Mouse (Mus musculus) lung, postnatal 10 days (tissue): ENCODE measurements at regions not wholly inside any gene's neighbourhood (a gene's known extent, or its start where the extent isn't known, plus 50 kb on each side); places are given as distances from the start of the nearest gene placed in this dataset.

Experiments
- DNase-seq: peaks from one replicate; pipeline ENCODE4 v3.0.0; 2021

DNA sequence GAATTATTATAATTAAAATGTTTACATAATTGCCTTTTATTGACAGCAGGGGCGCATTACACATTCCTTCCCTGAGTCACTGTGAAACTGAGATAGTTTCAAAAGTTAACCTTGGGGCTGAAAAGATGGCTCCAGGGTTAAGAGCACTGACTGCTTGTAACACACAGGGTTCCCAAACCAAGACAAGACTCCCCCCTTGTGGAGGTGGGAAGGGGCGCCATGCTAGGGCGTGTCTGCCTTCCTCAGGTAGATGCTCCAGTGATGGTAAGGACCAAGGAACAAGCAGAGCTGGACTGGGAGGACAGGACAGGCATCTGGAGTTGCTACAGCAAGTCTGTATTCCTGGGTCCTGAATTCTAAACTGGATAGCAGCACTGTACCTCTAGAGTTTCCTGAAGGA, 351.9 kb downstream of the Tbc1d22a start:
- no peak for DNase-seq

DNA sequence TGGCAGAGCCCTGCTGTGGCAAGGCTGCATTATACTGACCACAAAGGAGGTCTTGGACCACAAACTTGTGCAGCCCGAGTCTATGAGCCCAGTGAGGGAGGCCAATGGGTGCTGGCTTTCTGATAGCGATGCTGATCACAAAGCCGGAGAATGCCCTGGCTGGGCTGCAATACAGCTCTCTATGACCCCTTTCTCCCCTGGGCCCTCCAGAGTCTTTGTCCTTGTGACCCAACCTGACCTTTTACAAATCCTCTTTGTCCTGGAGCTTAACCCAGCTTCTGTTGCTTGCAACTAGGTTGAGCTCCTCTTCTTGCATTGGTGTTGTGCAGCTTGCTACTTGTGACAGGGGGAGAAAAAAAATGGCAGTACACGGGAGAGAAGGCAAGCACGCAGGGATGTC, 360.1 kb downstream of the Tbc1d22a start:
- DNase-seq = no peak

DNA sequence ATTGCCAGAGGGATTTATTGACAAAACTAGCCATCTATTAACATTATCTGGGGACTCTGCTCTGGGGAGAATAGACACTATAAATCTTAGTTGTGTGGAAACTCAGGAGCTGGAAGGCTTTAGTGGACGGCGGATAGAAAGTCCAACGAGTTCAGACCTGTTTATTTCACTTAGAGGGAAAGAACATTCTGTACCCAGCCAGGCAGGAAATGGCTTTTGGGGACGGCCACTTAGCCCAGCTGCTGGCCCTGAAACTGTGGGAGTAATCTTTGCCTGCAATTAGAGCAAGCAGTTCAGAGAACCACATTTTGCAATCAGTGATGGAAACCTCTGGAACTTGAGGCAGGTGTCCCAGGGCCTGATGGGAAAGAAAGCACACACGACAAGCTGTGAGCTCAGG, 362.4 kb downstream of the Tbc1d22a start:
- DNase-seq = peak; percentile 44

DNA sequence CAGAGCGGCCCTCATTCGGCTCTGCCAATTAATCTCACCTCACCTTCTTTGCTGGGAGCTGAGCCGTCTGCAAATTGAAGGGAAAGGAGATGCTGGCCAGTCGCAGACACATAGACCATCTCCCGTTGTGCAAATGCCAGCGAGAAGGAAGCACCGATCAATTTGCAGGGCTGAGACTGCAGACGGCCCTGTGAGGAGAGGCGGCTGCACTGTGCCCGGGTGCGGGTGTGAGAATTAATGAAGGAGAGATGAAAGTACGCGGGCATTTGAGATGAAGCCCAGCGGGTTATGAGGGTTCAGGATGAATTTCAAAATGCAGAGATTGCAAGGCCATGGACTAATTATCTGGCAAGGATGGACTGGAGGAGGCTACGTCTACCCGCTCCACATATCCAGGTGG, 364.4 kb downstream of the Tbc1d22a start:
- no peak for DNase-seq

DNA sequence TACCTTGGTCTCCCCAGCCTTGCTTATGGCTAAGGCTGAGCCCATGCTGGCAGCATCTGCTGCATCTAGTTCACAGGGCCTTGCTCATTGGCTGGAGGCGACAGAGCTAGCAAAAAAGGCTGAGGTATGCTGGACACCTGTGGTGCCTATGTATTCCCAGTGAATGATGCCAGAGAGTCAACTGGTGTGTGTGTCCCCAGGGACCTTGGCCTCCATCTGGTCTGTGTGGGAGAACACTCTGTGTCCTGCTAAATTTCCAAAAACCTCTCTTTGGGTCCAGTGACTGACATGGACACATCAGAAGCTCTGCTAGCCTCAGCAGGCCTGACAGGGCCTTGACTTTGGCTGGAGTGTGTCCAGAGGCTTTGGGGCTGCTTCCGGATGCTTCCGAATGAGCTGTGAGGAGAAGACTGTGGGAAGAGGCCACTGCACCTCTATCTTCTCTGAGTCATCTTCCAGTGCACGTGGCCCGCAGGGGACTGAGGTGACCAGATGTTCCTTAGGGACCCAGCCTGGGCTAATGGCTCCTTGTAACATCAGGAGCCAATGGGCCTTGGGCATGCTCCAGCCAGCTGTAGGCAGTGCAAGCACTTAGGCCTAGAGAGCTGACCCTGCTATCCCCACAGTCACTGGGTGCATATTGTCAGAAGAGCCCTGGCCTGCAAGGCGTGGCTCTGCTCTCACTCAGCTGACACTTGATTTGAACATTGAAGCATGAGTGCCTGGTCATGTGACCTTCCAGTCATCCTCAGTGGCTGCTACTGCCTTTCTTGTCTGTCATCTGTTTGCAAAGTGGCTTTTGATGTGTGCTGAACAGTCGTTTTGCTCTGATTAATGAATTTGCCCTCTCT, 368.2 kb downstream of the Tbc1d22a start:
- peak; percentile 47 for DNase-seq

DNA sequence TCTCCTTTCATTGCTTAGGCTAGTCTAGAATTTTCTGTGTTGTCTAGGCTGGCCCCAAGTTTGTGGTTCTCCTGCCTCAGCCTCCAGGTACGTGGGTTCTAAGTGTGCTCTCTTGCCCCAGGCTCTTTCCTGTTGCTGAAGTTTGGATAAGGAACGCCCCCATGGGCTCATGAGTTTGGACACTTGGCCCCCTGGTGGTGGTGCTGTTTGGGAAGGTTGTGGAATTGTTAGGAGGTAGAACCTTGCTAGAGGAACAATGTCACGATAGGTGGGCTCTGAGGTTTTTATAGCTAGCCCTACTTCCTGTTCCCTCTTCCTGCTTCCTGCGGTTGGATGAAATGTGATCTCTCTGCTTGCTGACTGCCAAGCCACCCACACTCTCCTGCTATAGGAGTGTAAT, 371.5 kb downstream of the Tbc1d22a start:
- peak; percentile 18 for DNase-seq

DNA sequence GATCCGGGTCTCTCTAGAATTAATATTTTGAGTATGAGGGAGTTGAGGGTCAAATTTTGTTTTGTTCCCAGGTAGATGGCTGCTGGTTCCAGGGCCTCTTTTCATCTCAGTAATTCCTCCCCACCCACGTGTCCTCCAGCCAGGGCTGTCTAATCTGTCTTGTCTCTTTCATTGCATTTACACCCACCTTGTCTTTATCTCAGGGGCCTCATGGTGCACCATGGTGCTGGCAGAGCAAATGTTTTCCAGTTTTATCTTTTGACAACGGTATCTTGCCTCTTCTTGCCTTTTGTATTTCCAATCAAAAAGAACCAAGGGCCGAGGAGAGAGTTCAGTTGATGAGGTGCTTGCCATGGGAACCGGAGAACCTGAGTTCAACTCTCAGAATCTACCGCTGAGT, 372.9 kb downstream of the Tbc1d22a start:
- no peak for DNase-seq

DNA sequence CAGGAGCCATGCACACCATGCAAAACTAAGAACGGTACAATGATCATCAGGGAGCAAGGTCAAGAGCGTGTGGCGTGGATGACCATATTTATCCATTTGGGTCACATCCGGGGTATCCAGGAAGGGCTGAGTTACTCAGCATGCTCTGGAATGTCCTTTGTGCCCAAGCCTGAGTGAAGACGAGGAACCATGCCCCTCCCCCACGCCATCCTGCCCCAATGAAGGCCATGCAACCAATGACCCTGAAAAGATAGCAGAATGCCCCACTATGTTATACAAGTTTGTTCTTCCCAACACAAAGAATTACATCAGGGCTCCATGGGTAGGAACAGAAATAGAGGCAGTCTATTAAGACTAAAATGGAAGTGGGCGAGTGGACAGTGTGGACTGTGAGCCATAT, 375.8 kb downstream of the Tbc1d22a start:
- DNase-seq = no peak

DNA sequence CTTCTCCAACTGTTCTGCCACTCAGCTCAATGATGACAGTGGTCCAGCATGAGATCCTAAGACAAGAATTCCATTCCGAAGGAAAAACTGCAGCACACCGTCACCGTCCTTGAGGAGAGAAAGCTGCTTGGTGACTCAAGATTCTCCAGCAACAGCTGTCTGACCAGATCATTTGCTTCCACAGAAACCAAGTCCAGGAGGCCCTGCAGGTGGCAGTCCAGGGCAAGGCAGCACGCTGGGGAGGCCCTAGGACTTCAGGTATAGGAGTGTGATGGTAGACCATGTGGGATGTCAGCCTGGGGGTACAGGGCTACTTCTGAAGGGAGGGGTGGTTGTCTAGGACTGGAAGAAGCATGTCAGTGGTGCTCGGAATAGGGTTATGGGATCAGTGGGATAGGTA, 376.6 kb downstream of the Tbc1d22a start:
- DNase-seq = no peak

DNA sequence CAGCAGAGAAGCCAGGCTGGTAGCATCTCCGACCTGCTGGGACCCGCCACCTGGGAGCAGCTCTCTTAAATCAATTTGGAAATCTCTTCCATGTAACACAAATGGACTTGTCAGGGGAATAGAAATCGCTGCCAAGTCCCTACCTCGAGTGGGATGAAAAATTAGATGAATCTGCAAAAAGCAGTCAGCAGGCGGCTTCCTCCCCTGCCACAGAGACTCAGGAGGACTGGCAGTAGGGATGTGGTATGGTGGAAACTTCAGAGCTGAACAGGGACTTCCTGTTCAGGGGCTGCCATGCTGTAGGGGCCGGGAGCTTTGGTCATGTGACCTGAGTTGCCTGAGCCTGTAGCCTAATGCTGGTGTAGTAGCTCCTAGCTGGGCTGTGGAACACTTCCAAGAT, 379.1 kb downstream of the Tbc1d22a start:
- DNase-seq = no peak

DNA sequence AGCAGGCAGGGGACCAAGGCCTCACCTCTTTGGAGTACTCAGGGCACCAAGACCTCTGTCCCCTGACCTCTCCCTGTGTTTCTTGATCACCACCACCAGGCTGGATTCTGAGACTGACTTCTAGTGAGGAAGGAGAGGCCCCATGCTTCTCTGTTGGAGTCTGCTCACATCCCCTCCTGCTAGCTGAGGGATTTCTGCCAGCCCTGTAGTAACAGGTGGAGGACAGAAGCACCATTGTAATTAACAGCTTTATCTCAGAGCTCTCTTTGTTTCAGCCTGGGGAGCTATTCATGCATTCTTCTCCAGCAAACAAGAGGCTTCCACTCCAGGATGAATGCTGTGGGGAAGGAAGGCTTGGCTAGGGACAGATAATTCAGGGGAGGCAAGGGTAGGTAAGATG, 392.2 kb downstream of the Tbc1d22a start:
- no peak for DNase-seq

DNA sequence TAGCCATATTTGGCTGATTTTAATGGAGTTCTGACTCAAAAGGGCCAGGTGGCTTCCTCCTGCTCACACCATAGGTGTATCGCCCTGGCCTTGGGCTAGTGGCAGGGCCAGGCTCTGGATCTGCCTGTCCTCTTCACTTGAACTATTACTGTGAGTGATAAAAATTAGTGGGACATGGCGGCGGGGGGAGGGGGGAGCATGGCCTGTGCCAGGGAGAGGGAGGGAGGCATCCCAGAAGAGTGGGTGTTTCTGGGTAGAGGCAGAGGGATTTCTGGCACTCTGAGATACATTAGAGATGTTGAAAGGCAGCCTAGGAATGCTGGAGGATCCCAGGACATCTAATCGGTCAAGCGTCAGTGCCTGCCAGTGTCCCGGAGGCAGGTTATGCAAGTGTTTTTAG, 395.4 kb downstream of the Tbc1d22a start:
- no peak for DNase-seq

DNA sequence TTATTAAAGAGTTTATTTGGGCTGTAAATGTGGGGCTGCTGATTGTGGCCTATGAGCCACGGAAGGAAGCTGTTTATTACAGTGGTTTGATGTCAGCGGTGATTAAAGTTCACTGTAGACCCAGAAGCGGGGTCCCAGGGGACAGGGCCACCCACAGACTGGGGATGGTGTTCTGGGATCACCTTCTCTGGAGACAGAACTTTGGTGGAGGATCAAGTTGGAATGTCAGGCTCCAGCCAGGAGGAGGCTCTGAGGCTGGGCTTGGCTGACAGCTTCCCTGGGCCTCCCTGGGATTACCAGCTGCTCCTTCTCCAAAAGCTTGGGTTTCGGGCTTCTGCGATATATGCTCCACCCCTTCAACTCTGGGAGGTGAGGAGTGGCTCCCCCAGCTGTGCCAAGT, 417.1 kb downstream of the Tbc1d22a start:
- no peak for DNase-seq

DNA sequence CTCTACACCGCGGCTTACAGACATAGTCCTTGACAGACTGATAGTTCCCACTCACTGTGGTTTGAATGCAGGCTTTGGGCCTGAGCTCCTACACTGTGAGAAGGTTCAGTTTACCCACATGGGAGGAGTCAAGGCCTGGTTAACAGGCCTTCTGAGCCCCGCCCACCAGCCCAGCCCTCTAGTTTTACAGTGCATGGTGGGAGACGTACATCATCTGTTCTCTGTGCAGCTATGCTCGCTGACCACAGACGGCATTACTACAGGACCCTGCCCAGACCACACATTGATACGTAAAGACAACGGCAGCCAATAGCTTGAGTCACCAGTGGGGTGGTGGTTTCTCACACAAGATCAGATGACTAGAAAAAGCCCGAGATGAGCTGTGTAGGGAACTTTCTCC, 431.0 kb downstream of the Tbc1d22a start:
- peak; percentile 12 for DNase-seq

DNA sequence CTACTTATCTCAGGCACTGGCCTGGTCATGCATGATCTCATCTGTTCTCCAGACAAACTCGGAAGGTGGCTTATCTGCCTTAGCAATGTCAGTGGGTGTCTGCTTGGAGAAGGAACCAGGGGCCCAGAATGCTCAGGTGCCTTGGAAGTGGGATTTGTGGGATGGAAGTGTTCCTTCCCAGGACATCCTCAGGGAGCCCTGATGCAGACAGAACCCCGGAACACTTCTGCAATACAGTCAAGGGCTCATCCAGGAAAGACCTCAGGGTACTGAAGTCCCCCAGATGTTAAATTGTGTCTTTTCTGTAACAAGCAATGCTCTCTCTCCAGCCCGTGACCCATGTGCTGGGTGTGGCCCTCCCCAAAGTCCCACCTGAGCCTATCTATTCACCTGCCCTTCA, 433.9 kb downstream of the Tbc1d22a start:
- no peak for DNase-seq

DNA sequence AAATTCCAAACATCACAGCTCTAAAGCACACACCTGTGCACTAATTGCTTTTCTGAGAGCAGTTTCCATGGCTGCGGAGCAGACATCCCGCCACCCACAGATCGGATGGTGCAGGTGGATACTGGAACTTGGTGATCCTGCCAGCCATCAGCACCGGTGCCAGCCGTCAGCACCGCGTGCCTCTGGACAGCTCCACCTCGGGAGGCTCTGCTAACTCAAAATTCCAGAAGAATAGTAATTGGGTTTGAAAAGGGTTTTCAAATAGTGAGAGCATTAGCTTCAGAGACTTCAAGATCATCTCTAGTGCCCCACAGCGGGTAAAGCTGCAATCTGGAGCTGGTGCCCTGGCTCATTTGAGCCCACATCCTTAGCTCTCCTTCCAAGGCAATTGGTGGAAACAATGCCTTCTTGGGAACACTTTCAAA, 458.8 kb downstream of the Tbc1d22a start:
- no peak for DNase-seq

DNA sequence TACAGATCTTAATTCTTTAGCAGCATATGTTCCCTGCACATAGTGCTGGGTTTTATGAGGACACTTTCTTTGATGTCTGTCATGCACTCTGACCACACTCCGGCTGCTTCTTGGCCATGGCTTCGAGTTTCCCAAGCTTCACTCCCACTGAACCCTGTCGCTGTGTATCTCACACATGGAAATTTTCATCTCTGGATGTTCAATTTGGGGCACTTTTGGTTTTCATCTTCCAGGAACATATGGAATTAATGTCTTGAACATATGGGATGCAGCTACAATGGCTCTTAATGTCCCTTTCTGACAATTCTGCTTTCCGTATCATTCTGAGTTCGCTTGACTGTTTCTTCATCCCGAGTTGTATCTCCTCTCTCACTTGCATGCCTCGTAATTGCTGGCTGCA, 462.8 kb downstream of the Tbc1d22a start:
- no peak for DNase-seq

DNA sequence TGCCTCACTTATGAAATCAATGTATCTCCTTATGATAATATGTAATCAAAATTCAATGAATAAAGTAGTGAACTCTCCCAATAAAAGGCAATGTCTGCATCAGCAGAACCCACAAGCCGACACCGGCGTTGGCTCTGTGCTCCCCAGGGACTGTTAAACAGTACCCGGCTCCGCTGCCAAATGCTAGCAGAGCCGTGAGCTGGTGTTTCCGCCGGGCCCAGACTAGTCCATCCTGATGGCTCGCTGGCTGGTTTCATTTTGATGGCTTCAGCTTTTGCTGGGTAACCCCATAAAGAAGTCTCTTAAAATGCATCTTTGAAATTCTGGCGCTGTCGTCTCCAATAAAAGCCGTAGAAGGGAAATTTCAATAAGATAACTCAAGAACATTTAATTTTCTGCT, 468.8 kb downstream of the Tbc1d22a start:
- no peak for DNase-seq

DNA sequence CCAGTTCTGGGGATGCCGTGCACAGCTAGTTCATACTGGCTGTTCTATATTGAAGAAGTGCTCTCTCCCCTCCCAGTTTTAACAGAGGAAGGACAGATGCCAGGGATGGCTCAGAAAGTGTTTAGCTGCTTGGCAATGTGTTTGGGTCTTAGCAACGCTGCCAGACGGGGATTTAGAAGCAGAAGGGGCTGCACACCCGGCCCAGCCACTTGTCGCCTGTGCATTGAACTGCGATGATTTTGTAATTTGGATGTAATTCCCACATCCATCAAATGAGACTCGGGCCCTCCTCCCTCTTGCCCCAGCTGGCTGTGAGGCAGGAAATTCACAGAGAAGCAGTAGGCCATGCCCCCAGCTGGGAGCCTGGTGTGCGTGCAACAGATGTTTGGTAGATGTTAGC, 475.4 kb downstream of the Tbc1d22a start:
- DNase-seq = no peak

DNA sequence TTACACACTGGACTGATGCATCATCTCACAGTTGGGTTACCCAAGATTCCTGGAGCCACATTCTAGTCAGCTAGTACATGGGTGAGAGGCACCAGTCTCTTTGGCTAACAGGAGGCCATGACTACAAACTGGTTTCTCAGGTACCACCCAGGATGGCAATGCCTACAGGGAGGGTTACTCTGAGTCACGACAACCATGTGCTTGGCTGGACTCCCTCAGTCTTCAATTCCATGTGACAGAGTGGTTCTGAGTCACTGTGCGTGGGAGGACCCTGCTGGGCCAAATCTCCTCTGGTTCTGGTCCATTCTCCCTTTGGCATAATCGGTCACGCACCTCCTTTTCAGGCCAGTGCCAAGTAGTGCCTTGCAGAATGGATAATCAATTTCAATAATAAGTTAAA, 482.5 kb downstream of the Tbc1d22a start:
- no peak for DNase-seq

DNA sequence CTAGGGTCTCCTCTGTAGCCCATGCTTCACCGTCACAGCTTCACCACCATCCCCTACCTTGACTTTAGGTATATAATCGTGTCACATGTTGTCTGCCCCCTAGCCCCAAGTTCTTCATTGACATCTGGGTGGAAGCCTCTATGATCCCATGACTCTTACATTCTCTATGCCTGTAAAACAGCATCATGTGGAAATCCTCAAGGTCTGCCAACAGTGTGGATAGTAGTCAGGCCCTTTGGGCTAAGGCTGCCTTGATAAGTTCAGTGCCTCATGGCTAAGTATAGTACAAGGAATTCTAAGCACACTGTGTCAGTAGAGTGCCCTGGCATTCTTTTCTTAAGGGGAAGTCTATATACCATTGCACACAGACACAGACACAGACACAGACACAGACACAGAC, 496.2 kb downstream of the Tbc1d22a start:
- no peak for DNase-seq

DNA sequence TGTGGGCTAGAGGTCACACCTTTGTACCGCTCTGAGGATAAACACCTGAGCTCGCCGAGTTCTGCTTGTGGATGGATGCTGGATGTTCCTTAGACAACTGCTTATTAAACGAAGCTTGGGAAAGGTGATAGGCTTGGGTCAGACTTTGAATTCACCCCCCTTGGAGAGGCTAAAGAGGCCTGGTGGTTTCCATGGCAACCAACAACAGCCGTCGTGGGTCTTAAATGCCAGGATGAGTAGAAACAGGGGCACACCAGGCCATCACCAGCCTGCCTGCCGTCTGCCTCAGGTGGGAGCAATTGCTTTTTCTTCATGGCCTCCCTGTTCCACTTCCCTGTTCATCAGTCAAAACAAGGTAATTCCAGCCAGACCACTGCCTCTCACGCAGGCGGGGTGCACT, 504.1 kb downstream of the Tbc1d22a start:
- no peak for DNase-seq

DNA sequence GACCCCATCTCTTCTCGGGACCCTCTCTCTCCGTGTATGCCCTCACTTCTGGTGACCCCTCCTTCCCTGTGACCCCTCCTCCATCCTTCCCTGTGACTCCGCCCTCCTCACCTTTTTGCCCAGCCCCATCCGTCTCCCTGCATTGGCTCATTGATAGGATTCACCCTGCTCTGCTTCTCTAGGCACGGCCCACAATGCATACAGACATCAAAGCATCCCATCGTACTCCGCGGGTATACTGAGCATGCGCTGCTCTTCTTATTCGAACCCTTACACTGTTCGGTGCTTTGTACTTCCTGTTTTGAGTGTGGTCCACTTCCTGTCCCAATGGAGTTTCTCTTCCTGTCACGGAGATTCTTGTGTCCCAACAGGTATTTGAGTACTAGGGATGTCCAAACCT, 504.8 kb downstream of the Tbc1d22a start:
- no peak for DNase-seq

DNA sequence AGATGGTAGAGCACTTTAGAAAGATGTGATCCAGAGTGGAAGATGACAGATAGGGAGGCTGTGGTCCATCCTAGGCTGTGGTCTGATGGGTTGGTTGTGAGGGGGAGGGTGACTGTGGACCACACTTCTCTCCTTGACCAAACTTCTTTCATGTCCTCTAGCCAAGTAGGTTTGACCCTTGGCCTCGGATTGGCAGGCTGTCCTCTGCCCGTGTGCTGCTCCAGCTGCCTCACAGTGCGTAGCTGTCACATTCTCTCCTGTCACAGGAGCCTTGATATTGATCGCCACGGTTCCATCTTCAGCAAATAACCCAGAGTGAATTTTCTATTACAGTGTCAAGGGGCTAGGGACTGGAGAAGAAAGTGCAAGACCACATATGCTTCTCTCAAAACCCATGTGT, 506.9 kb downstream of the Tbc1d22a start:
- no peak for DNase-seq

DNA sequence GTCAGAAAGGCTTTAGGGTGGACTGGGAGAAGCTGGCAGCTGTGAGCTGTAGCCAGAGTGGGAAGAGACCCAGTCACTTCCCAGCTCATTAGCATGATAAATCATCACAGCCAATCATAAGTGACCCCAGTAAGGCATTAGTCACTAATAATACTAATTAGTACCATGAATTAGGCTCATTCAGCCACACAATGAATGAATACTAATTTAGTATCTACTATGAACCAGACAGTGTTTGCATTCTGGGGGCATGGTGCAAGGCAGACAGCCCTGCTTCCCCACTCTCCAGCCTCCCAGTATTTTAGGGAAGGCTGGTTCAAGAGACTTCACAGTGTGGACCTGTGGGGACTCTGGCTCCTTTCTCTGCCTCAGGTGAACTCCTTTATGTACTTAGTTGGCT, 523.7 kb downstream of the Tbc1d22a start:
- DNase-seq = no peak
